Mouse (Mus musculus) olfactory bulb, adult 2 months (tissue): ENCODE measurements around the gene Nadk.

Experiments used
- CTCF ChIP-seq: fragments of 200-500 bp; IDR thresholded peaks from 2 replicates; pipeline ENCODE4 v1.5.1; 2012; ENCODE audit warnings: low read depth, mild to moderate bottlenecking, low read length, moderate library complexity; ENCODE audit not compliant: insufficient read depth
- POLR2A ChIP-seq: fragments of 200-500 bp; IDR thresholded peaks from 2 replicates; pipeline ENCODE4 v1.6.1; 2012; ENCODE audit warnings: mild to moderate bottlenecking, low read depth, low read length, moderate library complexity; ENCODE audit not compliant: insufficient read depth

DNA sequence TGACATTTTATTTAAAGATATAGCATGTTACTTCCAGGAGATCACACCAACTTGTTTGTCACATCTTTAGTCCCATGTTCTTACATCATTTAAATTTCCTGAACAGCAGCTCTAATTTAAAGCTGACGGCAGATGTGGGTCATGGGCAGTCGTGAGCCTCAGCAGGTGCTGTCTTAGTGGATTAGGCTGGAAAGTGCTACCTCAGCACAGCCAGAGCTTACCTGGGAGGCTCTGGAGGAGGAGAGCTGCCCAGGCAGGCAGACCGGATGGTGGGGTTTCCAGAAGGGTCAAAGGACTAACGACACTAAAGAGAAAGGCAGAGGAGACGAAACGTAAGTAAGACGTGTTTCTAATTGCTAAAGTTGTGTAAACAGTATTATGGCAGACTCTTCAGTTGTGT, 39.9 kb upstream of the Nadk start:
- TF ChIP-seq POLR2A (no peak), CTCF (no peak)
